Mouse (Mus musculus) megakaryocyte, adult 5-6 weeks (primary cell): ENCODE results near the gene Myo5a. TPM values are rescaled to one million over a fixed set of nuclear protein-coding genes. Genes with fewer than 3 reads are reported as not detected.

ENCODE experiments used
- ATAC-seq: 2 replicates; pipeline ENCODE4 v1.8.0; 2016; ENCODE audit warnings: mild to moderate bottlenecking, inconsistent platforms; ENCODE audit not compliant: poor library complexity, severe bottlenecking
- total RNA-seq, 2 experiments: library from RNA; stranded (forward) in 1 of 2; stranded (reverse) in 1 of 2; fragments of 153-499, 151-499 nt in 1 of 2; fragments of 221-1000, 200-1000 nt in 1 of 2; gene quantifications; 2 replicates each; pipeline versions ENCODE4 v1.2.3 to v1.2.4; 2015 to 2017

Myo5a gene
- total RNA-seq (2015) (119 and 122 TPM in 2 replicates), total RNA-seq (2017) (168 and 226 TPM in 2 replicates)

GRCm38 (mm10) chr9:75070457-75071028 lies at the start of gene Myo5a:
Myo5a (plus strand) TSS chr9:75071015.
- ATAC-seq, result no peak

DNA sequence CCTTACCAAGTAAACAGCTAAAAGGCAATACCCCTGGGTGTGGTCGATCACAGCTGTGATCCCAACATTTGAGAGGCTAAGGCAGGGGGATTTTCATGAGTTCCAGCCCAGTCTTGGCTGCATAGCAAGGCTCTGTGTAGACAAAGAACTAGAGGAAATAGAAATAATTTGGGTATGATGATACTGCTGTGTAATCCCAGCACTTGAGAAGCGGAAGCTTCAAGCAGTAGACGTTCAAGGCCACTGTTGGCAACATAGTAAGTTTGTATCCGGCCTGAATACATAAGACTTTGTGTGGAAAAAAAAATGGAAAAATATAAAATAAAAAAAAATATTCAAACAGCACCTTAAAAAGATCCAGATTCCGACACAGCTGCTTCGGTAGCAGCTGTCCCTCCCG lies 48.3 kb upstream of the Myo5a start:
- no peak for ATAC-seq

- no peak for ATAC-seq
These were observed 47.5 kb upstream of the Myo5a start for GRCm38 (mm10) chr9:75023150-75023894.

DNA sequence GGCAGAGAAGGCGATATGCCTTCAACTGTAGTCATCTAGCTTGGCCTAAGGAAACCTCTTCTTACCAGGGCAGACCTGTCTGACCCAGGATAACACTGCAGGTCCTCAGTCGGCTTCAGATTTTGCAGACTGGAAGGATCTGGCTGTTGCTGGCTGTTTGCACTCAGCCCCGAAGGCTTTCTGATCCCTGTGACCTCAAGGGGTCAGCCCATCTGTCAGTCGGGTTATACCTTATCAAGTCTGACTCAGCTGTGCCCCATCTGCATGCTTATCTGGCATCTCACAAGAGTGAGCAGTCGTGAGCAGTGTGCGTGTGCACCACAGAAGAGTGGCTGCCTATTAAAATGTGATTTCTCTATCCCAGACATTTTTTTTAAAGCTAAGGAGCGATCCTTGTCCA lies 46.7 kb upstream of the Myo5a start:
- ATAC-seq, result no peak

DNA sequence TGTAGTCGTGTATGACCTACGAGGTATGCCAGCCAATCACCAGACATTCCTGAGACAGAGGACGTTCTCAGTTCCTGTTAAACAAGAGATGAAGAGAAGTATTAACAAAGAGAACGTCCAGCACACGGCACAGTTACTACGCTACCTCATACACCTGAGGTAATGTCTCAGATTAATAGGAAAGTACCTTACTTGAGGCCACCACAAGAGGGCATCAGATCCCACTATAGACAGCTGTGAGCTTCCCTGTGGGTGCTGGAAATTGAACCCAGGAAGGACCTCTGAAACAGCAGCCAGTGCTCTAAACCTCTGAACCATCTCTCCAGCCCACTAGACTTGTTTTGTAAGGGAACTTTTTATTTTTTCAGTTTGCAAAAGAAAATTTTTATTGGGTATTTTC lies 45.1 kb upstream of the Myo5a start:
- peak; percentile 47 for ATAC-seq

DNA sequence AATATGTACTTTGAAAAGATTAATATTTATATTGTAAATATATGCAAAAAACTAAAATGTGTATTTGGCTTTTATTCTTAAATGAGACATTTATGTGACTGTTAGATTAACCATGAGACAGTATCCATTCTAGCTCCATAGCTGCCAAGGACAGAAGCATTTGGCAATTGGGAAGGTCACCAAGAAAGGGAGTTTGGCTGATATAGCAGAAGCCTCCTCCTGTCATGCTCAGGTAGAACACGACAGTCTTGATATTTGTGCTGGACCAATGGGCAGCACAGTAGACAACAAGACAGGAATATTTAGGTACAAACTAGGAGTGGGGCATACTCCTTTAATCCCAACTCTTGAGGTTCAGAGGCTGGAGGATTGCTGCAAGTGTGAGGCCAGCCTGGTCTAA lies 38.4 kb upstream of the Myo5a start:
- ATAC-seq, result no peak

DNA sequence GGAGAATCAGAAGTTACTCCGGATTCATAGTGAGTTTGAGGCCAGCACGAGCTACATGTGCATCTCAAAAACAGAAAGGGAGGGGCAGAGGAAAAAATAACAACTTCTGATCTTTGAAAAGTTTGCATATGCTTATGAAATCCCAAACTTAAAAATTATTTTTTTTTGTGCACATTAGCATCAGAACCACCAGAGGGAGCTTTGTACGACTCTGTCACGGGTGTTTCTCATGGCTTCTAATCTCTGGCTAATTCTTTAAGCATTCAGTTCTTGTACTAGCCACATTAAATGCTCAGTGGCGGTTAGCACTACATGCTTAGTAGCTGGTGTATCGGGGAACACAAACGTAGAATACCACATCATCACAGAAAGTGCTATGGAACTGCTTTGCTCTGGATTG lies 37.7 kb upstream of the Myo5a start:
- no peak for ATAC-seq

- no peak for ATAC-seq
These were observed 36.1 kb upstream of the Myo5a start for GRCm38 (mm10) chr9:75034691-75035090.

DNA sequence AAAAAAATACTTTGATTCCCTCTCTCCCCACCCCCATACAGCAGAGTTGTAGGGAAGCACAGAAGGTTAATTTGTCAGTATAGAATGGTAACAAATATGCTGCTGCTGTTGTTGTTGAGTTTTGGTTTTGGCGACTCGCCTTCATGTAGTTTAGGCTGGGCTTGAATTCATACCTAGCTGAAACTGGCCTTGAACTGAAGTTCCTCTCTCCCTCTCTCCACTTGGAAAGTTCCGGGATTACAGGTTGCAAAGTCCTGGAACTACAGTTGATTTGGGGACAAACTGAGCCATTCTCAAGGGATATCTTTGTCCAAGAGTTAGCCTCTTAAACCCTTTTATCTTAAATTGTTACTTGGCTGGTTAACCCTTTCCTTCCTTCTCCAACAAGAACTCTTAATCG lies 34.9 kb upstream of the Myo5a start:
- no peak for ATAC-seq

GRCm38 (mm10) chr9:75037451-75038356 lies 33.1 kb upstream of the Myo5a start, which contains the start of gene Arpp19:
Arpp19 (plus strand) TSS chr9:75037614.
- peak; percentile 98 for ATAC-seq

- no peak for ATAC-seq
These were observed 32.5 kb upstream of the Myo5a start for GRCm38 (mm10) chr9:75038357-75038688.

DNA sequence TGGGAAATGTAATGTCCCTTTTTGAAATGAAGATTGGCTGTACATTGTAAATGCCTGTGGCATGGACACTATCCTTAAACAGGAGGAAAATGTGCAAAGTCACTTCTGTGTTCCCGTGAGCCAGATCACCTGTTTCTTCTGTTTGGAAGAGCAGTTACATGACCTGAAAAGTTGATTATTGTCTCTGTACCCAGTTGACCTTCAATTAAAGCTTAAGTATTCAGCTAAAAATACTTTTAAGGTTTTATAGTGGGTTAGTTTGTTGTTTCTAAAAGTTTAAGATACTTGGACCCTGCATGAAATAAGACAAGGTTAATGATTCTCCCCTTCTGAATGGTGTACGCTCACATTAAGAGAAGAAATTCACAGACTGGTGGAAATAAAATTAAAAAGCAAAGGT lies 30.2 kb upstream of the Myo5a start:
- no peak for ATAC-seq

- ATAC-seq, result no peak
These were observed 28.8 kb upstream of the Myo5a start for GRCm38 (mm10) chr9:75041840-75042525.

DNA sequence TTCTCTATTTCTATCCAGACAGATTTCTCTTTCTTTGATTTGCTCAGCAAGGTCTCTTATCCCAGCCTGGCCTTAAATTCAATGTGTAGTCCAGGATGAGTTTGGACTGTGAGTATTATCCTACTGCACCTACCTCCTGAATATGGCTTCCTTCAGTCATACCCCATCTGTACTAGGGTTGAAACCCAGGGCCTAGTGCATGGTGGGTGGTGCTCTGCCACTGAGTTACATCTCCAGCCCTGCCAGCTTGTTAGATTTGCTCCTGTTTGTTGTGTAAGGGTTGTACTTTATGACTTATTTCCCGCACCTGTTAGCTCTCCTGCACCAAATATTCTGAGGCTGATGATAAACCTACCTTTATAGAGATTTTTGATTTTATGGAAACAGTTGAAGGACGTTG lies 27.6 kb upstream of the Myo5a start:
- ATAC-seq, result no peak

DNA sequence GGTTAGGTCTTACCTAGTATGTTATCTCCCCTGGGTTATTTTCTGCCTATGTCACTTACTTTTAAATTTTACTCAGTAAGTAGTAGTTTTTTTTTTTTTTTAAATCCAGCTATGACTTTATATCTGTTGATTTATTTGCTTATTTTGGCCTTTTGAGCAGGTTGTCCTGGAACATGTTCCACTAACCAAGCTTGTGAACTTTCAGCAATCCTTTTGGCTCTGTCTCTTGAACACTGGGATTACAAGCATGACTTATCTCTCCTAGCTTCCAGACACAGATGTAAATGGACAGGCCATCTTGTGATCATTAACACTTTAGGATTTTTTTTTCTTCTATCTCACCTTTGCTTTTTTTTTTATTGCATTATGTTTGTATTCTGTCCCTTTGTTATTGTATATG lies 23.7 kb upstream of the Myo5a start:
- ATAC-seq, result no peak

DNA sequence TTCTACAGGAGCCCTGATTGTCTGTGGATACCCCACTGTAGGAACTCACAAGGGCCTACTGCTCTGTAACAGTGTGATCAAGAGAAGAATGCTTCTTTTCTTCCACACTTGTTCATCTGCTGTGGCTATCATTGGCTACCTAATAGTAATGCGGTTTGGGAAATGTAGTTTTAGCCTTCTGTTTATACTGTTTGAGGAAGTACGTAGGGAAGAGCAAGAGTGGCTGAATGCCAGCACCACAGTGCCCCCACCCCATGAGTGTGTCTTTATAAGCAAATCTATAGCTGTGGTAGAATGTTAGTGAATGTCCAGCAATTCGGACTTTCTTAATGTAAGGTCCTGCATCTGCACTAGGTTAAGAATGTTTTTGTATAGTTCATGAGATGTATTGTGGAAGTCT lies 21.7 kb upstream of the Myo5a start:
- ATAC-seq, result peak; percentile 58

GRCm38 (mm10) chr9:75050003-75050402 lies 20.8 kb upstream of the Myo5a start:
- peak; percentile 94 for ATAC-seq

DNA sequence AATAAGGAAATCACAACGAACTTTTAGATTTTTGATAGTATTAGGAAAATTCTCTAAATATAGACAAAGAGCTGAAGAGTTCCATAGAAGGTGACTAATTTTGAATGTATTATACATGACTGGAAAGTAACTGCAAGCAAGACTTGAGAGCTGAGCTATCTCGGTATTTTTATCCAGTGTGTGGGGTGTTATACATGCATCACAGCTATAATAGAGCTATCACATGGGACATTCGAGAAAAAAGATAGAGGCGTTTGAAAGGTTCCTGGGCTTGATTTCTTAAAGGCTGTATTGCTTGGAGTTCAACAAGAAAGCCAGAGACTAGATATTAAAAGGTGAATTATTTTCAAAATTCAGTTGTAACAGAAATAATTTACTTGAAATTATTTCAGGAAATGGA lies 19.0 kb upstream of the Myo5a start:
- ATAC-seq, result no peak

DNA sequence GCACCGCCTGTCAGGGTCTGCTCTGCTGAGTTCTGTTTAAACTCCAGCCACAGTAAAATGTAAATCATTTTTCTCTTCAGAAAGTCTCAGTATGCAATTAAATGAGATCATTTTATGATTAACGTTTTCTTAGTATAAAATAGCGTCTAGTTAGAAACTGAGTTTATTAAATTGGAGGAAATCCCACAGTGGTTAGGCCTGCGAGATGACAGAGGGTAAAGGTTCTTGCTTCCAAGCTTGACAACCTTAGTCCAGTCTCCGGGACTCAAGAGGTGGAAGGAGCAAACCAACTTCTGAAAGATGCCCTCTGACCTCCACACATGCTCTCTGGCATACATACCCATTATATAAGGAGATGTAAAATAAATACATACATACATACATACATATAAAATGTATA lies 15.8 kb upstream of the Myo5a start:
- ATAC-seq, result no peak

GRCm38 (mm10) chr9:75064678-75065331 lies 6.0 kb upstream of the Myo5a start:
- ATAC-seq, result peak; percentile 63
